Mouse (Mus musculus) embryonic facial prominence, embryonic 13.5 days (tissue): Measurements from ENCODE around the gene Arhgef3. TPM values are rescaled to one million over a fixed set of nuclear protein-coding genes. Genes with fewer than 3 reads are reported as not detected.

ENCODE experiments used
- ATAC-seq: fragments of 200-750 bp; cut with Nextera tagmentation; 2 replicates; pipeline ENCODE4 v1.8.0; 2017; ENCODE audit warnings: low read depth; ENCODE audit not compliant: insufficient number of reproducible peaks, insufficient read depth, low FRiP score, low TSS enrichment
- H3K27ac ChIP-seq: fragments of 300-500 bp; sonication (generic); 2 replicates; pipeline ENCODE4 v1.5.1; 2015; ENCODE audit warnings: moderate library complexity, mild to moderate bottlenecking, inconsistent platforms
- H3K27me3 ChIP-seq: fragments of 300-500 bp; sonication (generic); 2 replicates; pipeline ENCODE4 v1.6.1; 2015; ENCODE audit warnings: mild to moderate bottlenecking, inconsistent platforms
- H3K36me3 ChIP-seq: fragments of 300-500 bp; sonication (generic); 2 replicates; pipeline ENCODE4 v1.6.1; 2015; ENCODE audit warnings: mild to moderate bottlenecking, inconsistent platforms
- H3K4me1 ChIP-seq: fragments of 300-500 bp; sonication (generic); 2 replicates; pipeline ENCODE4 v1.6.1; 2015; ENCODE audit warnings: inconsistent platforms
- H3K4me2 ChIP-seq: fragments of 300-500 bp; sonication (generic); 2 replicates; pipeline ENCODE4 v1.6.1; 2015; ENCODE audit warnings: moderate library complexity, mild to moderate bottlenecking, inconsistent platforms
- H3K4me3 ChIP-seq: fragments of 300-500 bp; sonication (generic); 2 replicates; pipeline ENCODE4 v1.5.1; 2015; ENCODE audit warnings: mild to moderate bottlenecking, inconsistent platforms
- H3K9ac ChIP-seq: fragments of 300-500 bp; sonication (generic); 2 replicates; pipeline ENCODE4 v1.6.1; 2015; ENCODE audit warnings: mild to moderate bottlenecking, inconsistent platforms
- H3K9me3 ChIP-seq: fragments of 300-500 bp; sonication (generic); 2 replicates; pipeline ENCODE4 v1.6.1; 2016; ENCODE audit warnings: inconsistent platforms
- WGBS: fragments of 180-500 bp; shearing (Covaris S2); methylation state at CpG from one replicate; pipeline ENCODE4 v1.1.7; 2015; ENCODE audit warnings: mixed read lengths; 5-methylcytosine and 5-hydroxymethylcytosine counted together
- polyA plus RNA-seq: library from polyadenylated mRNA; unstranded; fragments of >200 nt; fragmentation: Nextera tagmentation; extraction: Ambion mirVana; gene quantifications from 2 replicates; pipeline ENCODE4 v1.2.1, GENCODE M21; 2015

Arhgef3 gene
- polyA plus RNA-seq, 1 experiment from 2014 or later = 12.8 TPM

DNA sequence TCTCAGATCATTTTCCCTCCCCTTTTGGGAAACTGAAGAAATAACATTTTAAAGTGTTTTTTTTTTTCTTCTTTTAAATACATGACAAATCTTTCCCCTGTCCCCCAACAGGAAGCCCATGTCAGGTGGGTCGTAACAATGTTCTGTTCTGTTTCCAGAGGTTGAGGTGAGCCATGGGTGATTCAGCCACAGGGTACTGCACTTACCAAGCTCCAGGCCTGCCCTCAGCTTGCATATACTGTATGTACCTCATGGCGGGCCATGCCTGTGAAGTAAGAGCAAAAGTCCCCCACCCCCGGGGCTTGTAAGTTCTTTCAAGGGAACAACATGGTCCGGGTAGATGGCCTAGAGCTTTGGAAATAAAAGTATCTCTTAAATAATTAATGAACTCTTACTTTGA is 188.6 kb downstream of the Arhgef3 start:
- Histone ChIP-seq H3K27me3 (no peaks in the 10 kb centered on the region), H3K9me3 (no peaks in the 10 kb centered on the region), H3K4me2 (no peak overlapping the region), H3K4me1 (no peaks in the 10 kb centered on the region), H3K4me3 (no peak overlapping the region), H3K36me3 (no peaks in the 10 kb centered on the region), H3K27ac (no peak overlapping the region), H3K9ac (no peak overlapping the region)
- ATAC-seq = no peak
- 73% methylated on average over 4 of the region's 4 CpGs for WGBS

DNA sequence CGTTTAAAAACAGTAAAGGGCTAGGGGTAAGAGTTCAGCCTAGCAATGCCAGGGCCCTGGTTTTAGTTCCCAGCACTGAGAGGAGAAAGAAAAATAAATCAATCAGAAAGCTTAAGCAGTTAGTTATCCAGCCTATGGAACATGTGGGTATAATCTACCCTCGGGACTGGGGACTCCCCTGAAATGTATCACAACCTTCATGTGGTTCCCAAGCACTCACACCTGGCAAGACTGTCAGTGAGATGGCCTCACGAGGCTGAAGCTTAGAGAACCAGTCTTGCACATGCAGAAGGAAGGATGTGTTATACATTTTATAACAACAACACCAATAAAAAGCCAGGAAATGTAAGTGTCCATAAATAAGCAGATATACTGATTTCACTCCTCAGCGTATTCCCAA is 189.7 kb downstream of the Arhgef3 start:
- H3K9ac ChIP-seq = no peak overlapping the region
- ATAC-seq = no peak
- no peak overlapping the region for H3K4me3 ChIP-seq
- H3K4me1 ChIP-seq = no peaks in the 10 kb centered on the region
- 66% methylated on average over 4 of the region's 4 CpGs for WGBS
- H3K27me3 ChIP-seq = no peaks in the 10 kb centered on the region
- H3K4me2 ChIP-seq = no peak overlapping the region
- H3K36me3 ChIP-seq = no peaks in the 10 kb centered on the region
- H3K9me3 ChIP-seq = no peaks in the 10 kb centered on the region
- H3K27ac ChIP-seq = no peak overlapping the region

DNA sequence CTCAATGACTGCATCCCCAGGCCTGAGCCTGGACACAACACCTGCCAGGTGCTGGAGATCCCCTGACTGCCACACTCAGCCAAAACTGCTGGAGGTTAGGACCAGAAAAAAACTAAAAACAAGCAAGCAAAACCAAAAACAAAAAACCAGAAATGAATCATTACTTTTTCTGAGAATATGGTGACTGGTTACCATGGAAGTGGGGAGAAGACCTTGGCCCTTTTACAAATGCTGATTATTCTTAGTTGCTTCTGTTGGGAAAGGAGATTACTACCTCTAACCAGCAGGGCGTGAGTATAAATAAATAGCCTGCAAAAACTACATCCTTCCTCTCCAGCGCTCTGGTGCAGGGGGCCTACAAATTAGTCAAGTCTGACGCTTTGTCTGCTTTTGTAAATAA is 194.1 kb downstream of the Arhgef3 start:
- Histone ChIP-seq H3K9ac (no peak overlapping the region), H3K27ac (no peak overlapping the region), H3K9me3 (no peaks in the 10 kb centered on the region), H3K4me2 (no peak overlapping the region), H3K36me3 (no peaks in the 10 kb centered on the region), H3K4me3 (no peak overlapping the region), H3K4me1 (no peaks in the 10 kb centered on the region), H3K27me3 (no peaks in the 10 kb centered on the region)
- 81% methylated on average over 3 of the region's 3 CpGs for WGBS
- ATAC-seq = no peak

GRCm38 (mm10) chr14:27310559-27311242 is 196.0 kb downstream of the Arhgef3 start:
- H3K36me3 ChIP-seq = no peaks in the 10 kb centered on the region
- no peaks in the 10 kb centered on the region for H3K9me3 ChIP-seq
- H3K4me1 ChIP-seq = no peaks in the 10 kb centered on the region
- no peak overlapping the region for H3K27ac ChIP-seq
- ATAC-seq = no peak
- WGBS = 71% methylated on average over 4 of the region's 4 CpGs
- no peak overlapping the region for H3K4me3 ChIP-seq
- H3K27me3 ChIP-seq = no peaks in the 10 kb centered on the region
- no peak overlapping the region for H3K9ac ChIP-seq
- H3K4me2 ChIP-seq = no peak overlapping the region

- H3K4me1 ChIP-seq = no peaks in the 10 kb centered on the region
- ATAC-seq = no peak
- H3K4me3 ChIP-seq = no peak overlapping the region
- no peak overlapping the region for H3K4me2 ChIP-seq
- 77% methylated on average over 1 of the region's 1 CpGs for WGBS
- H3K36me3 ChIP-seq = no peaks in the 10 kb centered on the region
- H3K9ac ChIP-seq = no peak overlapping the region
- no peak overlapping the region for H3K27ac ChIP-seq
- H3K27me3 ChIP-seq = no peaks in the 10 kb centered on the region
- no peaks in the 10 kb centered on the region for H3K9me3 ChIP-seq
These were observed 197.7 kb downstream of the Arhgef3 start for GRCm38 (mm10) chr14:27312380-27312779.

DNA sequence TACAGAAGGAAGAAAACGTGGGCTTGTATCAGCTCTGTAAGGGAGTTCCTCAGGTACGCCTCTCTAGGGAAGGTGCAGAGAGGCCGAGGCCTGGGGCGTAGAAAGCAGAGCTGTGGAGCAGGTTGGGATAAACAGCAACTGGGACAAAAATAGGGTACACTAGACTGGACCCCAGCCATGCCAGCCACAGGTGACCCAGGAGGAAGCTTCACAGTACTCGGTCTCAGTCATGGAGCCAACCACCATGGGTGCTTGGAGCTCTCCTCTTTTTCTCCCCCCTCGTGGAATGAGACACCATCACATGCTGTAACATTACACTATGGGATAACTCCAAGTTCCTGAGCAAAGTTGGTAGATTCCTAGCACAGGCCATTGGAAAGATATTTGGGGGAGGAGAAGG is 201.0 kb downstream of the Arhgef3 start:
- no peaks in the 10 kb centered on the region for H3K36me3 ChIP-seq
- no peak overlapping the region for H3K9ac ChIP-seq
- ATAC-seq = no peak
- no peak overlapping the region for H3K4me2 ChIP-seq
- H3K4me3 ChIP-seq = no peak overlapping the region
- H3K9me3 ChIP-seq = no peaks in the 10 kb centered on the region
- no peaks in the 10 kb centered on the region for H3K4me1 ChIP-seq
- WGBS = 77% methylated on average over 6 of the region's 6 CpGs
- H3K27ac ChIP-seq = no peak overlapping the region
- H3K27me3 ChIP-seq = no peaks in the 10 kb centered on the region

GRCm38 (mm10) chr14:27317146-27317545 is 202.4 kb downstream of the Arhgef3 start:
- Histone ChIP-seq H3K4me1 (no peaks in the 10 kb centered on the region), H3K4me3 (no peak overlapping the region), H3K27ac (no peak overlapping the region), H3K9ac (no peak overlapping the region), H3K4me2 (no peak overlapping the region), H3K9me3 (no peaks in the 10 kb centered on the region), H3K27me3 (no peaks in the 10 kb centered on the region), H3K36me3 (no peaks in the 10 kb centered on the region)
- WGBS = 73% methylated on average over 8 of the region's 8 CpGs
- no peak for ATAC-seq

DNA sequence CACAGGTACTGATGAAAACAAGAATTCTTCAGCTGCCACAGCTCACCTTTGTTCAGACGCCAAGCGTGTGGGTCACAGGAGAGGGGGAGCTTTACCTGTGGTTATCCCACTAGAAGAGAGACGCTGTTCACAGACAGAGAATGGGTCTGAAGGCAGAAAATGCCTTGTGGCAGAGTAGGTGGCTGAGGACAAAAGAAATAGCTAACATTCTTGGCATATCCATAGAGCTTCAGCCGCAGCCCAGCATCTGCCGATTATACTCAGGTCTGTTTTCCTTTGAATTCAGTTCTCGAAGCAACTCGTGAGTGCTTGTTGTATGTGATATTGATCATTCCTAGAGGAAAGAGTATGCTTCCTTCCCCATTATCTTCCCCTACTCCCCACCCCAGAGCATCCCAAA is 204.7 kb downstream of the Arhgef3 start:
- Histone ChIP-seq H3K27ac (no peak overlapping the region), H3K27me3 (no peaks in the 10 kb centered on the region), H3K9ac (no peak overlapping the region), H3K9me3 (no peaks in the 10 kb centered on the region), H3K4me3 (no peak overlapping the region), H3K36me3 (no peaks in the 10 kb centered on the region), H3K4me1 (no peaks in the 10 kb centered on the region), H3K4me2 (no peak overlapping the region)
- ATAC-seq = no peak
- 57% methylated on average over 7 of the region's 7 CpGs for WGBS

DNA sequence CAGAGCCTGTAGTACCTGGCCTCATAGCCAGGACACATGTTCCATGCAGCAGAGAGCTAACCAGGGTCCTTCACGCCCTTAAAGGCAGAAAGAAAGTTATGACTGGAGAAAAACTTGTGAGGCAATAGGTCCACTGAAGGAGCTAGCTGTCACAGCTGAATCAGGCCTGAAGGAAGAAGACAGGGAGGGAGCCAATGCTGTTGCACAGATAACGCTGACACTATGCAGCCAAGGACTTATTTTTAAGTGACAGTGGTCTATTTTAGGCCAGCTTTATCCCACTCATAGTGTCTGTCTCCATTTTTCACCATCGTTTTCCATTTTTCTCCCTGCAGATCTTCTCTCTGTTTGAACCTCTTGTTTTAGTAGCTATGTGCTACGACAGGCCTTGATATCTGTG is 207.3 kb downstream of the Arhgef3 start:
- no peaks in the 10 kb centered on the region for H3K4me1 ChIP-seq
- no peak overlapping the region for H3K27ac ChIP-seq
- no peaks in the 10 kb centered on the region for H3K36me3 ChIP-seq
- H3K9ac ChIP-seq = no peak overlapping the region
- no peak overlapping the region for H3K4me2 ChIP-seq
- H3K4me3 ChIP-seq = no peak overlapping the region
- no peaks in the 10 kb centered on the region for H3K27me3 ChIP-seq
- no peak for ATAC-seq
- H3K9me3 ChIP-seq = no peaks in the 10 kb centered on the region
- WGBS = 88% methylated on average over 4 of the region's 4 CpGs

GRCm38 (mm10) chr14:27324689-27325088 is 210.0 kb downstream of the Arhgef3 start:
- 69% methylated on average over 7 of the region's 7 CpGs for WGBS
- H3K27me3 ChIP-seq = no peaks in the 10 kb centered on the region
- H3K9me3 ChIP-seq = no peaks in the 10 kb centered on the region
- no peak overlapping the region for H3K4me3 ChIP-seq
- no peak for ATAC-seq
- H3K4me2 ChIP-seq = no peak overlapping the region
- no peak overlapping the region for H3K9ac ChIP-seq
- H3K4me1 ChIP-seq = no peaks in the 10 kb centered on the region
- H3K36me3 ChIP-seq = no peaks in the 10 kb centered on the region
- no peak overlapping the region for H3K27ac ChIP-seq

- Histone ChIP-seq H3K27me3 (no peaks in the 10 kb centered on the region), H3K27ac (no peak overlapping the region), H3K36me3 (no peaks in the 10 kb centered on the region), H3K4me3 (no peak overlapping the region), H3K9ac (no peak overlapping the region), H3K4me1 (no peaks in the 10 kb centered on the region), H3K9me3 (no peaks in the 10 kb centered on the region), H3K4me2 (no peak overlapping the region)
- WGBS = 76% methylated on average over 6 of the region's 6 CpGs
- no peak for ATAC-seq
These were observed 210.8 kb downstream of the Arhgef3 start for GRCm38 (mm10) chr14:27325537-27325936.

DNA sequence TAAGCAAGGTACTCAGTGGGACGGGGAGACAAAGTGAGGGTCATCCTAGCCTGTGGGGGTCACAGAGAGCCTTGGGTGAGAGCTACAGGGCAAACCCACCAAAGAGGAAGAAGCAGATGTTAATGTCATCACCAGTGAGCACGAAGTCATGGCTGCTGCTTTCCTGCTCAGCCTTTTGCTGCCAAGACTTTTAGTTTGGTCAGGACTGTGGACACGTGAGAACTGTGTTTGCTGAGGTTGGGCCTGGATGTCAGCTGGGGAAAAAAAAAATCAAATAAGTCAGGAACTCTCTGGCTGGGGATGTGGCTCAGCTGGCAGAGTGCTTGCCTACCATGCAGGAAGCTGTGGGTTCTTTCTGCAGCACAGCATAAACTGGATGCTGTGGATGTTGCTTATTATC is 213.2 kb downstream of the Arhgef3 start:
- no peaks in the 10 kb centered on the region for H3K9me3 ChIP-seq
- H3K27me3 ChIP-seq = no peaks in the 10 kb centered on the region
- H3K4me2 ChIP-seq = no peak overlapping the region
- H3K9ac ChIP-seq = no peak overlapping the region
- no peaks in the 10 kb centered on the region for H3K36me3 ChIP-seq
- WGBS = 56% methylated on average over 3 of the region's 3 CpGs
- no peak overlapping the region for H3K4me3 ChIP-seq
- H3K4me1 ChIP-seq = peaks cover 12% of the 10 kb centered on the region
- H3K27ac ChIP-seq = no peak overlapping the region
- ATAC-seq = no peak
